Mouse (Mus musculus) ES-E14 (cell line): ENCODE measurements around the gene Ubr1. TPM values are rescaled to one million over a fixed set of nuclear protein-coding genes. Genes with fewer than 3 reads are reported as not detected.
A peak's percentile ranks its signal among the peaks of the same experiment; 100 is the strongest.

ENCODE experiments used
- DNase-seq: peaks from one replicate; pipeline ENCODE4 v3.0.0-alpha.2; 2013; ENCODE audit warnings: low read depth, low spot score
- H3K27ac ChIP-seq: 2 replicates; pipeline ENCODE4 v1.5.1; 2012; ENCODE audit warnings: low read depth, mild to moderate bottlenecking, low read length, moderate library complexity, mixed read lengths; ENCODE audit not compliant: poor library complexity, insufficient read depth, severe bottlenecking
- H3K36me3 ChIP-seq: 2 replicates; pipeline ENCODE4 v1.6.1; 2012; ENCODE audit warnings: mild to moderate bottlenecking, low read length, moderate library complexity, mixed read lengths; ENCODE audit not compliant: control insufficient read depth, poor library complexity, insufficient read depth, severe bottlenecking
- H3K4me1 ChIP-seq, 2 experiments: fragments of 150-350 bp in 1 of 2; sonication (generic) in 1 of 2; 2 replicates each; pipeline ENCODE4 v1.6.1; 2012; ENCODE audit warnings: low read length in 2 of 2, mild to moderate bottlenecking in 1 of 2, mixed read lengths in 1 of 2; ENCODE audit not compliant: control insufficient read depth in 2 of 2, insufficient read depth in 2 of 2, poor library complexity in 1 of 2
- H3K4me3 ChIP-seq, 2 experiments: fragments of 150-350 bp in 1 of 2; sonication (generic) in 1 of 2; 2 replicates each; pipeline ENCODE4 v1.5.1; 2012; ENCODE audit warnings: low read length in 2 of 2, low read depth in 1 of 2, mild to moderate bottlenecking in 1 of 2, mixed read lengths in 1 of 2; ENCODE audit not compliant: insufficient read depth in 1 of 2, poor library complexity in 1 of 2, severe bottlenecking in 1 of 2
- H3K9ac ChIP-seq: 2 replicates; pipeline ENCODE4 v1.6.1; 2012; ENCODE audit warnings: low read depth, mild to moderate bottlenecking, low read length, mixed read lengths; ENCODE audit not compliant: poor library complexity, insufficient read depth, severe bottlenecking
- H3K9me3 ChIP-seq: fragments of 150-350 bp; sonication (generic); 2 replicates; pipeline ENCODE4 v1.6.1; 2012; ENCODE audit warnings: low read depth, mild to moderate bottlenecking, low read length; ENCODE audit not compliant: control insufficient read depth, insufficient read depth
- CHD2 ChIP-seq: IDR thresholded peaks from 2 replicates; pipeline ENCODE4 v1.6.1; 2014; ENCODE audit warnings: mild to moderate bottlenecking, low read depth, low read length, inconsistent platforms
- HCFC1 ChIP-seq: IDR thresholded peaks from 2 replicates; pipeline ENCODE4 v1.6.1; 2012; ENCODE audit warnings: low read length, inconsistent platforms, borderline replicate concordance; ENCODE audit not compliant: insufficient read depth
- MAFK ChIP-seq: IDR thresholded peaks from 2 replicates; pipeline ENCODE4 v1.6.1; 2014; ENCODE audit warnings: mild to moderate bottlenecking, low read depth, low read length, inconsistent platforms; ENCODE audit not compliant: insufficient read depth
- ZC3H11A ChIP-seq: IDR thresholded peaks from 2 replicates; pipeline ENCODE4 v1.6.1; 2012; ENCODE audit warnings: low read depth, mild to moderate bottlenecking, inconsistent platforms, low read length, borderline replicate concordance
- ZNF384 ChIP-seq: IDR thresholded peaks from 2 replicates; pipeline ENCODE4 v1.6.1; 2012; ENCODE audit warnings: low read depth, low read length, inconsistent platforms
- in situ Hi-C, 2 experiments: fragments of 600-800 bp; cut with MboI; formaldehyde crosslinking; loops; one replicate each; pipeline ENCODE4 v1.15.1; 2025; ENCODE audit warnings: low sequenced_read_pairs in 2 of 2, inconsistent platforms in 1 of 2; ENCODE audit not compliant: unreplicated experiment in 2 of 2
- total RNA-seq: library from RNA; depleted of rRNA; stranded (reverse); fragments of 300-350 nt; gene quantifications from 2 replicates; pipeline ENCODE4 v1.2.3, GENCODE M21; 2012

The Ubr1 gene
- total RNA-seq, 1 experiment: 21.9 TPM

- H3K4me3 ChIP-seq: no peak overlapping the region
- H3K27ac ChIP-seq: no peak overlapping the region
- TF ChIP-seq ZC3H11A: no peak
- no peak for TF ChIP-seq MAFK
- no peak for TF ChIP-seq CHD2
- TF ChIP-seq ZNF384: no peak
- TF ChIP-seq HCFC1: no peak
- in situ Hi-C loops: no loop called here
- no peak for DNase-seq
- peaks cover 2% of the 10 kb centered on the region; the same call in 1 of the 2 replicates for H3K36me3 ChIP-seq
- no peaks in the 10 kb centered on the region for H3K4me1 ChIP-seq
- no peaks in the 10 kb centered on the region for H3K9me3 ChIP-seq
- H3K9ac ChIP-seq: no peak overlapping the region
These were observed 103.2 kb downstream of the Ubr1 start for GRCm38 (mm10) chr2:120867336-120867735.

GRCm38 (mm10) chr2:120866561-120866960 is 104.0 kb downstream of the Ubr1 start:
- H3K27ac ChIP-seq: no peak overlapping the region
- no peak for TF ChIP-seq ZC3H11A
- TF ChIP-seq MAFK: no peak
- TF ChIP-seq HCFC1: no peak
- no peak for TF ChIP-seq ZNF384
- no peak for TF ChIP-seq CHD2
- H3K9me3 ChIP-seq: no peaks in the 10 kb centered on the region
- peaks cover 2% of the 10 kb centered on the region; the same call in 1 of the 2 replicates for H3K36me3 ChIP-seq
- peak; percentile 9 for DNase-seq
- H3K4me3 ChIP-seq: no peak overlapping the region
- H3K4me1 ChIP-seq: no peaks in the 10 kb centered on the region
- in situ Hi-C loops: no loop called here
- no peak overlapping the region for H3K9ac ChIP-seq

- no peak for DNase-seq
- H3K36me3 ChIP-seq: peaks cover 2% of the 10 kb centered on the region; the same call in 1 of the 2 replicates
- no peaks in the 10 kb centered on the region for H3K9me3 ChIP-seq
- no peak overlapping the region for H3K27ac ChIP-seq
- H3K9ac ChIP-seq: no peak overlapping the region
- H3K4me1 ChIP-seq: no peaks in the 10 kb centered on the region
- in situ Hi-C loops: no loop called here
- H3K4me3 ChIP-seq: no peak overlapping the region
- TF ChIP-seq CHD2 (no peak), HCFC1 (no peak), ZNF384 (no peak), MAFK (no peak), ZC3H11A (no peak)
These were observed 107.1 kb downstream of the Ubr1 start for GRCm38 (mm10) chr2:120863389-120863788.

- Histone ChIP-seq H3K4me3 (no peak overlapping the region), H3K36me3 (peaks cover 2% of the 10 kb centered on the region; the same call in 1 of the 2 replicates), H3K27ac (no peak overlapping the region), H3K9ac (no peak overlapping the region), H3K4me1 (no peaks in the 10 kb centered on the region), H3K9me3 (no peaks in the 10 kb centered on the region)
- no peak for DNase-seq
- in situ Hi-C loops: no loop called here
- TF ChIP-seq ZNF384 (no peak), ZC3H11A (no peak), CHD2 (no peak), HCFC1 (no peak), MAFK (no peak)
These were observed 109.8 kb downstream of the Ubr1 start for GRCm38 (mm10) chr2:120860699-120861098.

GRCm38 (mm10) chr2:120858131-120858530 is 112.4 kb downstream of the Ubr1 start:
- H3K9me3 ChIP-seq: no peaks in the 10 kb centered on the region
- no peaks in the 10 kb centered on the region for H3K36me3 ChIP-seq
- no peak overlapping the region for H3K9ac ChIP-seq
- H3K27ac ChIP-seq: no peak overlapping the region
- TF ChIP-seq ZNF384: no peak
- no peak for TF ChIP-seq MAFK
- no peak for TF ChIP-seq CHD2
- no peak for TF ChIP-seq HCFC1
- TF ChIP-seq ZC3H11A: no peak
- no peak for DNase-seq
- H3K4me3 ChIP-seq: no peak overlapping the region
- H3K4me1 ChIP-seq: no peaks in the 10 kb centered on the region
- in situ Hi-C loops: no loop called here
